Mouse (Mus musculus): ENCODE data around the gene Ophn1. TPM values are rescaled to one million over a fixed set of nuclear protein-coding genes. Genes with fewer than 3 reads are reported as not detected.

Ophn1 gene
- polyA plus RNA-seq, 1 experiment from 2014 or later: 3.3 TPM

- DNase-seq (no peak), ATAC-seq (no peak)
- H3K4me3 ChIP-seq (ENCODE audit: low read depth, low read length): no peak overlapping the region
- H3K9ac ChIP-seq (replicated peaks): no peak overlapping the region
- H3K4me1 ChIP-seq (ENCODE audit: insufficient read depth): no peaks in the 10 kb centered on the region
- no peak overlapping the region for H3K4me2 ChIP-seq (ENCODE audit: low read depth, low read length)
- no peaks in the 10 kb centered on the region for H3K27me3 ChIP-seq (ENCODE audit: insufficient read depth, low read length)
- TF ChIP-seq CTCF (IDR thresholded peaks at IDR 0.05; ENCODE audit: low read depth): no peak
- TF ChIP-seq EP300 (IDR thresholded peaks at IDR 0.05; ENCODE audit: low read depth): no peak
- no peak overlapping the region for H3K27ac ChIP-seq (ENCODE audit: low read depth)
- WGBS (ENCODE audit: insufficient replicate concordance): 71% methylated on average over 2 of the region's 2 CpGs
- H3K36me3 ChIP-seq (replicated peaks; ENCODE audit: insufficient read depth, low read length): no peaks in the 10 kb centered on the region
- H3K9me3 ChIP-seq (ENCODE audit: low read length): no peaks in the 10 kb centered on the region
These were observed 135.7 kb downstream of the Ophn1 start for GRCm38 (mm10) chrX:98755089-98755488.

- Histone ChIP-seq H3K27me3 (ENCODE audit: insufficient read depth, low read length) (no peaks in the 10 kb centered on the region), H3K36me3 (replicated peaks; ENCODE audit: insufficient read depth, low read length) (no peaks in the 10 kb centered on the region), H3K27ac (ENCODE audit: low read depth) (no peak overlapping the region), H3K4me2 (ENCODE audit: low read depth, low read length) (no peak overlapping the region), H3K9me3 (ENCODE audit: low read length) (no peaks in the 10 kb centered on the region), H3K9ac (replicated peaks) (no peak overlapping the region), H3K4me1 (ENCODE audit: insufficient read depth) (no peaks in the 10 kb centered on the region), H3K4me3 (ENCODE audit: low read depth, low read length) (no peak overlapping the region)
- WGBS (ENCODE audit: insufficient replicate concordance): 76% methylated on average over 1 of the region's 1 CpGs
- TF ChIP-seq CTCF (IDR thresholded peaks at IDR 0.05; ENCODE audit: low read depth) (no peak), EP300 (IDR thresholded peaks at IDR 0.05; ENCODE audit: low read depth) (no peak)
- ATAC-seq: no peak
- DNase-seq: no peak
These were observed 139.5 kb downstream of the Ophn1 start for GRCm38 (mm10) chrX:98751279-98751817.

- Histone ChIP-seq H3K9ac (replicated peaks) (no peak overlapping the region), H3K4me1 (ENCODE audit: insufficient read depth) (no peaks in the 10 kb centered on the region), H3K36me3 (replicated peaks; ENCODE audit: insufficient read depth, low read length) (no peaks in the 10 kb centered on the region), H3K9me3 (ENCODE audit: low read length) (no peaks in the 10 kb centered on the region), H3K27me3 (ENCODE audit: insufficient read depth, low read length) (no peaks in the 10 kb centered on the region), H3K4me2 (ENCODE audit: low read depth, low read length) (no peak overlapping the region), H3K4me3 (ENCODE audit: low read depth, low read length) (no peak overlapping the region), H3K27ac (ENCODE audit: low read depth) (no peak overlapping the region)
- WGBS (ENCODE audit: insufficient replicate concordance): 78% methylated on average over 5 of the region's 5 CpGs
- TF ChIP-seq EP300 (IDR thresholded peaks at IDR 0.05; ENCODE audit: low read depth): no peak
- no peak for TF ChIP-seq CTCF (IDR thresholded peaks at IDR 0.05; ENCODE audit: low read depth)
- ATAC-seq (no peak), DNase-seq (no peak)
These were observed 154.1 kb downstream of the Ophn1 start for GRCm38 (mm10) chrX:98736758-98737157.

- WGBS (ENCODE audit: insufficient replicate concordance): 68% methylated on average over 10 of the region's 10 CpGs
- no peak overlapping the region for H3K27ac ChIP-seq (ENCODE audit: low read depth)
- H3K4me1 ChIP-seq (ENCODE audit: insufficient read depth): no peaks in the 10 kb centered on the region
- H3K27me3 ChIP-seq (ENCODE audit: insufficient read depth, low read length): no peaks in the 10 kb centered on the region
- TF ChIP-seq EP300 (IDR thresholded peaks at IDR 0.05; ENCODE audit: low read depth) (no peak), CTCF (IDR thresholded peaks at IDR 0.05; ENCODE audit: low read depth) (no peak)
- no peak for ATAC-seq
- H3K36me3 ChIP-seq (replicated peaks; ENCODE audit: insufficient read depth, low read length): no peaks in the 10 kb centered on the region
- no peaks in the 10 kb centered on the region for H3K9me3 ChIP-seq (ENCODE audit: low read length)
- H3K4me2 ChIP-seq (ENCODE audit: low read depth, low read length): no peak overlapping the region
- DNase-seq: no peak
- no peak overlapping the region for H3K9ac ChIP-seq (replicated peaks)
- H3K4me3 ChIP-seq (ENCODE audit: low read depth, low read length): no peak overlapping the region
These were observed 167.8 kb downstream of the Ophn1 start for GRCm38 (mm10) chrX:98722991-98723390.

- Histone ChIP-seq H3K27me3 (ENCODE audit: insufficient read depth, low read length) (no peaks in the 10 kb centered on the region), H3K4me3 (ENCODE audit: low read depth, low read length) (no peak overlapping the region), H3K9me3 (ENCODE audit: low read length) (no peaks in the 10 kb centered on the region), H3K4me2 (ENCODE audit: low read depth, low read length) (no peak overlapping the region), H3K27ac (ENCODE audit: low read depth) (no peak overlapping the region), H3K9ac (replicated peaks) (no peak overlapping the region), H3K4me1 (ENCODE audit: insufficient read depth) (no peaks in the 10 kb centered on the region), H3K36me3 (replicated peaks; ENCODE audit: insufficient read depth, low read length) (no peaks in the 10 kb centered on the region)
- TF ChIP-seq CTCF (IDR thresholded peaks at IDR 0.05; ENCODE audit: low read depth) (no peak), EP300 (IDR thresholded peaks at IDR 0.05; ENCODE audit: low read depth) (no peak)
- no peak for ATAC-seq
- no peak for DNase-seq
These were observed 183.1 kb downstream of the Ophn1 start for GRCm38 (mm10) chrX:98707766-98708165.

- H3K9ac ChIP-seq (replicated peaks): no peak overlapping the region
- no peaks in the 10 kb centered on the region for H3K9me3 ChIP-seq (ENCODE audit: low read length)
- H3K4me1 ChIP-seq (ENCODE audit: insufficient read depth): no peaks in the 10 kb centered on the region
- no peak overlapping the region for H3K4me3 ChIP-seq (ENCODE audit: low read depth, low read length)
- H3K27ac ChIP-seq (ENCODE audit: low read depth): no peak overlapping the region
- no peaks in the 10 kb centered on the region for H3K27me3 ChIP-seq (ENCODE audit: insufficient read depth, low read length)
- 14% methylated on average over 4 of the region's 4 CpGs for WGBS (ENCODE audit: insufficient replicate concordance)
- TF ChIP-seq EP300 (IDR thresholded peaks at IDR 0.05; ENCODE audit: low read depth): no peak
- TF ChIP-seq CTCF (IDR thresholded peaks at IDR 0.05; ENCODE audit: low read depth): peak; percentile 87
- H3K36me3 ChIP-seq (replicated peaks; ENCODE audit: insufficient read depth, low read length): no peaks in the 10 kb centered on the region
- DNase-seq (peak; percentile 32), ATAC-seq (no peak)
- no peak overlapping the region for H3K4me2 ChIP-seq (ENCODE audit: low read depth, low read length)
These were observed 189.2 kb downstream of the Ophn1 start for GRCm38 (mm10) chrX:98701635-98702034.

- Histone ChIP-seq H3K9ac (replicated peaks) (no peak overlapping the region), H3K4me3 (ENCODE audit: low read depth, low read length) (no peak overlapping the region), H3K27ac (ENCODE audit: low read depth) (no peak overlapping the region), H3K4me2 (ENCODE audit: low read depth, low read length) (no peak overlapping the region), H3K27me3 (ENCODE audit: insufficient read depth, low read length) (no peaks in the 10 kb centered on the region), H3K4me1 (ENCODE audit: insufficient read depth) (no peaks in the 10 kb centered on the region), H3K36me3 (replicated peaks; ENCODE audit: insufficient read depth, low read length) (no peaks in the 10 kb centered on the region), H3K9me3 (ENCODE audit: low read length) (no peaks in the 10 kb centered on the region)
- ATAC-seq (no peak), DNase-seq (no peak)
- no peak for TF ChIP-seq CTCF (IDR thresholded peaks at IDR 0.05; ENCODE audit: low read depth)
These were observed 208.2 kb downstream of the Ophn1 start for GRCm38 (mm10) chrX:98682603-98683002.

Measured in liver, postnatal 0 days (tissue).